Mouse (Mus musculus) C2C12 (cell line): ENCODE data around the gene Myo6. TPM values are rescaled to one million over a fixed set of nuclear protein-coding genes. Genes with fewer than 3 reads are reported as not detected.

ENCODE experiments used
- H3K27me3 ChIP-seq: one replicate; pipeline ENCODE4 v1.6.1; 2011; ENCODE audit not compliant: control insufficient read depth, insufficient read depth, insufficient read length
- H3K36me3 ChIP-seq: one replicate; pipeline ENCODE4 v1.6.1; 2011; ENCODE audit not compliant: control insufficient read depth, insufficient read depth
- H3K4me3 ChIP-seq: one replicate; pipeline ENCODE4 v1.5.1; 2011; ENCODE audit warnings: mild to moderate bottlenecking, control low read depth; ENCODE audit not compliant: poor library complexity, insufficient read depth, severe bottlenecking
- H3K79me2 ChIP-seq: one replicate; pipeline ENCODE4 v1.6.1; 2011; ENCODE audit not compliant: control insufficient read depth, insufficient read depth
- H3K79me3 ChIP-seq: one replicate; pipeline ENCODE4 v1.6.1; 2011; ENCODE audit warnings: low read depth, control low read depth
- H3ac ChIP-seq: one replicate; pipeline ENCODE3; 2011; ENCODE audit warnings: low read depth; ENCODE audit not compliant: control insufficient read depth, insufficient read length
- CEBPB ChIP-seq: IDR thresholded peaks from one replicate; pipeline ENCODE4 v1.6.1; 2011; ENCODE audit warnings: low read depth, mild to moderate bottlenecking, control low read depth, moderate library complexity
- CTCF ChIP-seq: IDR thresholded peaks from one replicate; pipeline ENCODE4 v1.5.1; 2011; ENCODE audit not compliant: control insufficient read depth, insufficient read depth, insufficient read length
- FOSL1 ChIP-seq: IDR thresholded peaks from one replicate; pipeline ENCODE4 v1.8.0; 2011; ENCODE audit warnings: mild to moderate bottlenecking, low read length; ENCODE audit not compliant: poor library complexity, insufficient read depth, severe bottlenecking
- MAX ChIP-seq: IDR thresholded peaks from one replicate; pipeline ENCODE4 v1.6.1; 2011; ENCODE audit warnings: mild to moderate bottlenecking, control low read depth
- MYOD1 ChIP-seq: IDR thresholded peaks from one replicate; pipeline ENCODE4 v1.6.1; 2011; ENCODE audit warnings: low read depth; ENCODE audit not compliant: control insufficient read depth, insufficient read length
- MYOG ChIP-seq: IDR thresholded peaks from one replicate; pipeline ENCODE4 v1.6.1; 2011; ENCODE audit not compliant: control insufficient read depth, insufficient read length; ENCODE audit errors: extremely low read depth
- USF1 ChIP-seq: IDR thresholded peaks from one replicate; pipeline ENCODE4 v1.6.1; 2011; ENCODE audit warnings: low read depth, mild to moderate bottlenecking, control low read depth, moderate library complexity
- polyA plus RNA-seq: library from polyadenylated mRNA; unstranded; fragments of >200 nt; fragmentation: generic; extraction: Trizol; gene quantifications from one replicate; pipeline ENCODE4 v1.2.1, GENCODE M21; 2012; ENCODE audit warnings: missing spikeins

The Myo6 gene
- polyA plus RNA-seq, 1 experiment: 1.3 TPM

DNA sequence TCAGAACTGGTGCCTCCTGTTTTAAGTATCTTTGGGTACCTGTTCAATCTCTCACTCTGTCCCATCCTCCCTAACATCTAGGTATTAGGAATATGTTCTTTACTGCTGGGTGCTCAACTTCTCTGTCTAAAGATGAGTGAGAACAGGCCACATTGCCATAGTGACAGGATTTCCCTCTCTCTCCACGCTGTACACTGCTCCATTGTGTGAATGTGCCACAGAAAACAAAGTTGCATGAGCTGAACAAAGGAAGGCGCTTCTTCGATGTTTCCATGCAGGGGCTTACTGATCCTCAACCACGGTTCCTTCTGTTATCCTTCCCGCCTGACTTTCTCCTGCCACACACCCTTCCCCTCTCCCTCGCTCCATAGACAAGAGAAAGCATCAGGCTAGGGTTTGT is 32.4 kb downstream of the Myo6 start:
- Histone ChIP-seq H3K79me2 (no peaks in the 10 kb centered on the region), H3ac (no peak overlapping the region), H3K36me3 (no peaks in the 10 kb centered on the region), H3K27me3 (no peaks in the 10 kb centered on the region), H3K4me3 (no peak overlapping the region), H3K79me3 (no peaks in the 10 kb centered on the region)
- TF ChIP-seq CEBPB (no peak), USF1 (no peak), MAX (no peak), FOSL1 (no peak), MYOG (no peak), MYOD1 (no peak), CTCF (no peak)

GRCm38 (mm10) chr9:80200855-80201254 is 36.0 kb downstream of the Myo6 start:
- H3K36me3 ChIP-seq: no peaks in the 10 kb centered on the region
- no peaks in the 10 kb centered on the region for H3K79me3 ChIP-seq
- no peak overlapping the region for H3ac ChIP-seq
- no peaks in the 10 kb centered on the region for H3K79me2 ChIP-seq
- no peak overlapping the region for H3K4me3 ChIP-seq
- no peaks in the 10 kb centered on the region for H3K27me3 ChIP-seq
- TF ChIP-seq MYOG (no peak), MAX (no peak), CEBPB (no peak), USF1 (no peak), MYOD1 (no peak), FOSL1 (no peak), CTCF (no peak)

DNA sequence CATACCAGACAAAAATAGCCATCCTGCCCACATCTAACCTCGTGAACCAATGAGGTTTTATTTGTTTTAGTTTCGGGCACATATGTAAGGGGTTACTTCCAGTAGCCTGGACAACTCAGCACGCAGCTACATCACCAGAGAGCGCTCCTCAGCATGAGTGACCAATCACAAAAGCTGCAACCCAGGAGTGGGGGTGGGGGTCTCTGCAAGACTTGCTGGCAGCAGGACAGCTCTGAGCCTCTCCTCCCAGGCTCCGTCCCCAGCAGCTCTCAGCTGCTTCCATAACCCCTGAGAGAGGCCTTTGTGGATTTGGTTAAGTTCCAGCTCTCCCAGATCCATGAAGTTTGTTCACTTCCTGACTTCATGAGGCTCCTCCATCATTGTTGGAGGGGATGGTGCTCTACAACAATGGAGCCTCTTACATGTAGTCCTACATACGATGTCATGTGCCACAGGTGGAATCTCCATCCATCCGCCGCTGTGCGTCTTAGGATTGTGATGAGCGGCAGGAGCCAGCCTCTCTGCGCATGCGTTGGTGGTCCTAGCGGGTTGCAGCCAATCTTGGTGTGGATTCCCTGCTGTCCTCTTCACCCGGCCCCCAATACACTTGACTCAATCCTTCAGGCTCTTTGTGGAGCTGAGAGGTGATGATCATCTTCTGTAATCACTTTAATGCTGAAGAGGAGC is 37.7 kb downstream of the Myo6 start:
- no peak overlapping the region for H3ac ChIP-seq
- H3K36me3 ChIP-seq: no peaks in the 10 kb centered on the region
- H3K79me3 ChIP-seq: no peaks in the 10 kb centered on the region
- H3K4me3 ChIP-seq: no peak overlapping the region
- H3K27me3 ChIP-seq: no peaks in the 10 kb centered on the region
- no peaks in the 10 kb centered on the region for H3K79me2 ChIP-seq
- no peak for TF ChIP-seq USF1
- no peak for TF ChIP-seq CTCF
- TF ChIP-seq CEBPB: no peak
- no peak for TF ChIP-seq MYOG
- TF ChIP-seq MAX: no peak
- no peak for TF ChIP-seq FOSL1
- no peak for TF ChIP-seq MYOD1

GRCm38 (mm10) chr9:80208681-80209080 is 43.9 kb downstream of the Myo6 start:
- no peaks in the 10 kb centered on the region for H3K79me2 ChIP-seq
- no peaks in the 10 kb centered on the region for H3K79me3 ChIP-seq
- no peaks in the 10 kb centered on the region for H3K36me3 ChIP-seq
- H3K27me3 ChIP-seq: no peaks in the 10 kb centered on the region
- TF ChIP-seq MYOD1 (no peak), FOSL1 (no peak), MYOG (no peak), MAX (no peak), CEBPB (no peak), USF1 (no peak), CTCF (no peak)
- no peak overlapping the region for H3ac ChIP-seq
- H3K4me3 ChIP-seq: no peak overlapping the region

DNA sequence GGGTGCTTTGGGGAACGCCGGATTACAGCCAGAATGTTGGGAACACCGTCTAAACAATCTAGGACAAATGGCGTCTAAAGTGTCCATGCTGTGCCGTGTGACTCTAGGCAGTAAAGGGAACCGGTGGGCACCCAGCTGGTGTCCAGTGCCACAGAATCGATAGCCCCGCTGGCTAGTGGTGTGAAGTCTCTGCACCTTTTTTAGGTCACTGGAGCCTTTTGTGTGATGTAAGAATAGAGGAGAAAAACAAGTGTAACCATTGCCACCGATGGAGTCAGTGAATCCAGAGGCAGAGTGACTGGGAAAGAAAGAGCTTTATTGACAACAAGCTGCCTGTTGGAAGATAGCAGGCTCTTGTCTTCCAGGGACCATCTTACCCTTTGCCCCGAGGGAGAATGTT is 44.6 kb downstream of the Myo6 start:
- TF ChIP-seq CTCF: no peak
- no peak for TF ChIP-seq MYOG
- TF ChIP-seq CEBPB: no peak
- Histone ChIP-seq H3K79me2 (no peaks in the 10 kb centered on the region), H3K79me3 (no peaks in the 10 kb centered on the region), H3K27me3 (no peaks in the 10 kb centered on the region), H3K4me3 (no peak overlapping the region), H3K36me3 (no peaks in the 10 kb centered on the region), H3ac (no peak overlapping the region)

DNA sequence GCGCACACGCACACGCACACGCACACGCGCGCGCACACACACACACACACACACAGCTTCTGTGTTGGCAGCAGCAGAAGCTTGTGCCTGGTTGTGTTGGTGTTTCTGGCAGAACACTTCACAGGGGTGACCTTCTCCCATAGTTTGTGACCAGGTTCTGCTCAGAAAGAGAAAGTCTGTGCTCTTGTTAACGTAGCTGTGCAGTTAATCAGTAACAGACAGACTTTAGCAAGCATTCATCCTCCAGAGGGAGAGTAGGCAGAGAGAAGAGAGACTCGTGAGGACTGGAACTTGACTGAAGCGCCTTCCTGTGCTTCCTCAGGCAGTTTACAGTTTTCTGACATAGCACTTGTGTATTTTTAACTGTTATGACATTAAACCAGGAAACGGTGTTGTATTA is 45.3 kb downstream of the Myo6 start:
- Histone ChIP-seq H3K4me3 (no peak overlapping the region), H3K27me3 (no peaks in the 10 kb centered on the region), H3K36me3 (no peaks in the 10 kb centered on the region), H3K79me2 (no peaks in the 10 kb centered on the region), H3ac (no peak overlapping the region), H3K79me3 (no peaks in the 10 kb centered on the region)
- TF ChIP-seq MAX: no peak
- no peak for TF ChIP-seq MYOG
- no peak for TF ChIP-seq USF1
- no peak for TF ChIP-seq CEBPB
- TF ChIP-seq CTCF: no peak
- no peak for TF ChIP-seq MYOD1
- no peak for TF ChIP-seq FOSL1
